Mouse (Mus musculus) lung, postnatal 0 days (tissue): ENCODE data around the gene Tmem140. TPM values are rescaled to one million over a fixed set of nuclear protein-coding genes. Genes with fewer than 3 reads are reported as not detected.

Source experiments
- ATAC-seq: fragments of 200-750 bp; cut with Nextera tagmentation; 2 replicates; pipeline ENCODE4 v1.8.0; 2017; ENCODE audit warnings: moderate library complexity
- DNase-seq: peaks from one replicate; pipeline ENCODE4 v3.0.0-alpha.2; 2016; ENCODE audit warnings: low spot score
- H3K27ac ChIP-seq: fragments of 300-500 bp; sonication (generic); 2 replicates; pipeline ENCODE4 v1.5.1; 2014; ENCODE audit warnings: antibody characterized with exemption, mild to moderate bottlenecking, low read length, mixed read lengths
- H3K27me3 ChIP-seq: fragments of 300-500 bp; sonication (generic); replicated peaks from 2 replicates; pipeline ENCODE4 v1.6.1; 2014; ENCODE audit warnings: low read length, mixed read lengths; ENCODE audit not compliant: insufficient read depth
- H3K36me3 ChIP-seq: fragments of 300-500 bp; sonication (generic); 2 replicates; pipeline ENCODE4 v1.6.1; 2014; ENCODE audit warnings: low read length, mixed read lengths; ENCODE audit not compliant: insufficient read depth
- H3K4me1 ChIP-seq: fragments of 300-500 bp; sonication (generic); 2 replicates; pipeline ENCODE4 v1.6.1; 2014; ENCODE audit warnings: antibody characterized with exemption, low read depth, low read length, mixed read lengths; ENCODE audit not compliant: insufficient read depth
- H3K4me2 ChIP-seq: fragments of 300-500 bp; sonication (generic); replicated peaks from 2 replicates; pipeline ENCODE4 v1.6.1; 2014; ENCODE audit warnings: low read depth, mild to moderate bottlenecking, low read length, moderate library complexity, mixed read lengths
- H3K4me3 ChIP-seq: fragments of 300-500 bp; sonication (generic); 2 replicates; pipeline ENCODE4 v1.5.1; 2014; ENCODE audit warnings: low read depth, low read length
- H3K9ac ChIP-seq: fragments of 300-500 bp; sonication (generic); replicated peaks from 2 replicates; pipeline ENCODE4 v1.6.1; 2014; ENCODE audit warnings: low read depth, mild to moderate bottlenecking
- H3K9me3 ChIP-seq: fragments of 300-500 bp; sonication (generic); 2 replicates; pipeline ENCODE4 v1.6.1; 2016; ENCODE audit warnings: low read length, mixed read lengths
- CTCF ChIP-seq: IDR thresholded peaks from 2 replicates; pipeline ENCODE4 v1.5.1; 2016; ENCODE audit warnings: antibody characterized with exemption, mild to moderate bottlenecking
- EP300 ChIP-seq: IDR thresholded peaks from 2 replicates; pipeline ENCODE4 v1.6.1; 2016; ENCODE audit warnings: antibody characterized with exemption, mild to moderate bottlenecking, control low read depth
- WGBS: fragments of 180-500 bp; shearing (Covaris S2); extraction: QIAGEN DNeasy Blood & Tissue Kit; methylation state at CpG from one replicate; pipeline ENCODE4 v1.1.7; 2014; 5-methylcytosine and 5-hydroxymethylcytosine counted together
- polyA plus RNA-seq: library from polyadenylated mRNA; unstranded; fragments of >200 nt; fragmentation: Nextera tagmentation; extraction: Ambion mirVana; gene quantifications from 2 replicates; pipeline ENCODE4 v1.2.1, GENCODE M21; 2015

Tmem140 gene
- 30.6 and 34.9 TPM in 2 replicates for polyA plus RNA-seq

GRCm38 (mm10) chr6:34862791-34863403, at the start of gene Tmem140:
Gene Tmem140 (plus strand): TSS chr6:34863146.
- DNase-seq (peak; percentile 93), ATAC-seq (peak; percentile 60)
- WGBS = 13% methylated on average over 11 of the region's 11 CpGs
- H3K9me3 ChIP-seq = no peaks in the 10 kb centered on the region
- no peaks in the 10 kb centered on the region for H3K36me3 ChIP-seq
- TF ChIP-seq CTCF (no peak), EP300 (peak; percentile 65; the same call in 1 of the 2 replicates)
- peak within 1 kb of the TSS; percentile 38 for H3K4me3 ChIP-seq
- H3K4me1 ChIP-seq = peaks cover 31% of the 10 kb centered on the region
- H3K27ac ChIP-seq = peak within 1 kb of the TSS; percentile 84
- H3K27me3 ChIP-seq = no peaks in the 10 kb centered on the region
- H3K4me2 ChIP-seq = peak within 1 kb of the TSS; percentile 49
- peak within 1 kb of the TSS; percentile 27 for H3K9ac ChIP-seq

GRCm38 (mm10) chr6:34824406-34824805, 38.5 kb upstream of the Tmem140 start:
- Histone ChIP-seq H3K36me3 (no peaks in the 10 kb centered on the region), H3K9me3 (no peaks in the 10 kb centered on the region), H3K4me3 (no peak overlapping the region), H3K4me1 (no peaks in the 10 kb centered on the region), H3K27ac (no peak overlapping the region), H3K9ac (no peak overlapping the region), H3K27me3 (no peaks in the 10 kb centered on the region), H3K4me2 (no peak overlapping the region)
- TF ChIP-seq EP300 (no peak), CTCF (no peak)
- ATAC-seq (no peak), DNase-seq (no peak)

DNA sequence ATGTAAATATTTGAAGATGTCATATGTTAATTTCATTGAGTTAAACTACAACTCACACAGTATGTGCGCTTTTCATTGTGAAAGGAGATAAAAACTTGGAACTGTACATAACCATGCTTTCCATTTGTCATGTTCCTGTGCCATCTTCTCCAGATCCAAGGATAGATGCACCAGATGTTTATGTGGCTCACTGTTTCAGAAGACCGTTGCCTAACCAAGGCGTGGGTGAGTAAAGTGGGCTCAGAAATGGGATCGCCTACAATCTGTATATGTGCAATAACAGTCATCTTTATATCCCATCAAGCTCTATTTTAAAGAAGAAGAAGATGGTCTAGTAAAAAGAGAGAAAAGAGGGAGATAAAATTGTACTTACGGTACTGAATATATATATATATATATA, 30.6 kb upstream of the Tmem140 start:
- no peaks in the 10 kb centered on the region for H3K36me3 ChIP-seq
- H3K27ac ChIP-seq = no peak overlapping the region
- H3K4me3 ChIP-seq = no peak overlapping the region
- no peaks in the 10 kb centered on the region for H3K9me3 ChIP-seq
- DNase-seq (no peak), ATAC-seq (no peak)
- no peaks in the 10 kb centered on the region for H3K27me3 ChIP-seq
- no peaks in the 10 kb centered on the region for H3K4me1 ChIP-seq
- H3K4me2 ChIP-seq = no peak overlapping the region
- no peak overlapping the region for H3K9ac ChIP-seq
- TF ChIP-seq EP300 (no peak), CTCF (no peak)
- WGBS = 89% methylated on average over 5 of the region's 5 CpGs

DNA sequence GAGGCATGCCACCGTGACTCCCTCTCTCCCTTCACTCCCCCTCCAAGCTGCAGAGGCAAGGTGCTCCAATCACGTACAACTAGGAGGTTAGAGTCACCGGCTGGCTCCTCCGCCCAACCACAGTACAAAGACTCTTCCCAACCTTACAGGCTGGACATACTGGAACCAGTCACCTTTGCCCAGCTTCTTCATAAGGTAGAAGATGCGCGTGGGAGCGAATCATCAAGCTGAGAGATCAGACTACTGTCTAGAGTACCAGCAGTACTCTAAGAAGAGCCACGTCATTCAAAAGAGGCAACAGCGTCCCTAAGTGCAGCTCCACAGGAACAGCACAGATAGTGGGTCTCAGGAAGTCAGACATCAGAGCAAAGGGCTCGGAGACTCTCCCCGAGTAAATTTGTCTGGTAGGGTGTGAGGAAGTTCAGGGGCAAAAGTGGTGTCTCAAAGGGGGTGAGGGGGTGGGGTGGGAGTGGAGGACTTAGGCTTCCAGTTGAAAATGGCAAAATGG, 1.3 kb upstream of the Tmem140 start:
- DNase-seq = no peak
- Histone ChIP-seq H3K36me3 (no peaks in the 10 kb centered on the region), H3K4me3 (no peak overlapping the region), H3K4me1 (peaks cover 20% of the 10 kb centered on the region), H3K4me2 (no peak overlapping the region), H3K27me3 (no peaks in the 10 kb centered on the region), H3K27ac (no peak overlapping the region), H3K9ac (no peak overlapping the region), H3K9me3 (no peaks in the 10 kb centered on the region)
- TF ChIP-seq EP300 = no peak
- no peak for TF ChIP-seq CTCF
- ATAC-seq = no peak
- 90% methylated on average over 11 of the region's 11 CpGs for WGBS

GRCm38 (mm10) chr6:34862381-34862780, 565 bp upstream of the Tmem140 start:
- Histone ChIP-seq H3K27me3 (no peaks in the 10 kb centered on the region), H3K4me3 (peak overlapping the region; percentile 38), H3K36me3 (no peaks in the 10 kb centered on the region), H3K4me2 (peak overlapping the region; percentile 49), H3K27ac (peak overlapping the region; percentile 84), H3K9me3 (no peaks in the 10 kb centered on the region), H3K9ac (peak overlapping the region; percentile 27; the same call in 1 of the 2 replicates), H3K4me1 (peaks cover 28% of the 10 kb centered on the region)
- WGBS = 77% methylated on average over 6 of the region's 6 CpGs
- ATAC-seq (no peak), DNase-seq (peak; percentile 61)
- TF ChIP-seq CTCF = no peak
- no peak for TF ChIP-seq EP300

DNA sequence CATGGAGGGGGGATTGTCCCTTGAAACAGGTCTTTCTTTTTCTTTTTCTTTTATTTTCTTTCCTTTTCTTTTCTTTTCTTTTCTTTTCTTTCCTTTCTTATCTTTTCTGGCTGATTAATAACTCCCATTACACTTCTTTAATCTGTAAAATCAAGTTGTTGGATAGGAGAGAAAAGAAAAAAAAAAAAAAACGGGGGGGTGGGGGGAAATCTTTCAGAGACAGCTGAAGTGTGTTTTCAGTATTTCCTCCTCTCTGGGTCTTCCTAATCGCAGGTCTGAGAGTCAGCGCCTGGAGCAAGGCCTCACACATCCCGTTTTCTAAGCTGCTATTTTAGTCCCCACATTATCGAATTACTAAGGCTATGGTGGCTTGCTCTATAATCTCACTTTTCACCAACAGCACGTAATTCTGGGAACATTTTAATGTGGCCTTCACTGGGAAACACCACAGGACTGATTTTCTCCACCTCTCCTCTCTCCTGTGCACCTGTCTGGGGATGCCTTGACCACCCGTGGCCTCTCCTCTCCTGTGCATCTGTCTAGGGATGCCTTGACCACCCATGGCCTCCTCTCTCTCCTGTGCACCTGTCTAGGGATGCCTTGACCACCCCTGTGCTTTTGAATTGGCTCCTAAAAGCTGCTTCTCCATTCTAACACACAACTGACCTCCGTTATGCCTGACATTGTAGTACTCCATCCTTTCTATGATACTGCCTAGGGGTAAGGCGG, 1.0 kb downstream of the Tmem140 start:
- H3K4me1 ChIP-seq = peaks cover 40% of the 10 kb centered on the region

More for the DNA sequence above, 1.0 kb downstream of the Tmem140 start:
- ATAC-seq (no peak), DNase-seq (no peak)
- H3K4me2 ChIP-seq = peak overlapping the region; percentile 49
- H3K27me3 ChIP-seq = no peaks in the 10 kb centered on the region
- TF ChIP-seq CTCF (no peak), EP300 (no peak)
- H3K4me3 ChIP-seq = peak overlapping the region; percentile 38
- no peaks in the 10 kb centered on the region for H3K36me3 ChIP-seq
- whole genome bisulfite sequencing = 60% methylated on average over 9 of the region's 9 CpGs
- peak overlapping the region; percentile 84 for H3K27ac ChIP-seq
- peak overlapping the region; percentile 27 for H3K9ac ChIP-seq
- no peaks in the 10 kb centered on the region for H3K9me3 ChIP-seq
